Mouse (Mus musculus) bone marrow macrophage, adult 2 months (primary cell): ENCODE data around the gene Adamts17. TPM values are rescaled to one million over a fixed set of nuclear protein-coding genes. Genes with fewer than 3 reads are reported as not detected.

Experiments
- H3K27ac ChIP-seq: 2 replicates; pipeline ENCODE4 v1.5.1; 2012; ENCODE audit warnings: low read depth, low read length; ENCODE audit not compliant: insufficient read depth
- H3K4me1 ChIP-seq: 2 replicates; pipeline ENCODE4 v1.6.1; 2012; ENCODE audit warnings: low read length; ENCODE audit not compliant: control insufficient read depth, insufficient read depth
- H3K4me3 ChIP-seq: 2 replicates; pipeline ENCODE4 v1.5.1; 2012; ENCODE audit warnings: mild to moderate bottlenecking, low read length, moderate library complexity; ENCODE audit not compliant: insufficient read depth
- CTCF ChIP-seq: IDR thresholded peaks from 2 replicates; pipeline ENCODE4 v1.5.1; 2012; ENCODE audit warnings: low read depth, mild to moderate bottlenecking, low read length, moderate library complexity
- POLR2A ChIP-seq: IDR thresholded peaks from 2 replicates; pipeline ENCODE4 v1.6.1; 2012; ENCODE audit warnings: mild to moderate bottlenecking, low read depth, low read length, borderline replicate concordance
- polyA plus RNA-seq: library from polyadenylated mRNA; stranded (reverse); fragments of >200 nt; gene quantifications from 2 replicates; pipeline ENCODE4 v1.2.4, GENCODE M21; 2012; ENCODE audit not compliant: missing spikeins, insufficient read depth, insufficient read length

The Adamts17 gene
- polyA plus RNA-seq, 1 experiment, result not detected

DNA sequence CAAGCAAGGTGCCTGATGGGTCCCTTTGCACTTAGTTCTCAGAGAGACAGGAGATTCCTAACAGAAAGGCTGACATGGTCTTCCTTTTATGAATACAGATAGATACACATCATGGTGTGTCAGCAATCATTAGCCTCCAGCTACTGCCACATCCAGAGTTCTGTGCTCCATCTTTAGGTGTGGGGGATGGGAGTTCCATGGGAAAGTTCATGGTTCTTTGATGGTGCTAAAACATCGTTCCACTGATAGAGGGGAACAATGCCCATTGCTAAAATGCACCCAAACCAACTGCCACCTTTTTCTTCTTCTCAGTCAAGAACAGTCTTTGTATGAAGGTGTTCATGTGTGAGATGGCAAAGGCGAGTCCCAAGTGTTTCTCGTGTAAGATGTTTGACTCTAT is 215.3 kb downstream of the Adamts17 start:
- H3K4me3 ChIP-seq, result no peak overlapping the region
- H3K4me1 ChIP-seq, result peaks cover 9% of the 10 kb centered on the region
- H3K27ac ChIP-seq, result no peak overlapping the region
- TF ChIP-seq POLR2A (no peak), CTCF (no peak)

DNA sequence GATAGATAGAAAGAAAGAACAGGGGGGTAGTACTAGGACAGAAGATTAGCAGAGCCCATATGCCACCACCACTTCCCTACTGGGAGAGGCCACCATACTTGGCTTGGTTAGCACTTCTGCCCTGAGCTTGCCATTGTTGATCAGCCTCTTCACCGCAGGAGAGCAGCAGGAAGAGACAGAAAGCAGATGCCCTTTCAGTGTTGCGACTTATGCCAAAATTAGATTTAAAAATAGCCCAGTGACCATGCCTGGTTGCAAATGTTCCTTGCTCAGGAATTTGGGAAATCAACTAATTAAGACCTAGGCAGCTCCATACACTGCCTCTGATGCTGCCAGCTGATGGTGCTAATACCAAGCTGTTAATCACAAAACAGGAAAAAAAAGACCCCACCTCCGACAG is 216.0 kb downstream of the Adamts17 start:
- peaks cover 9% of the 10 kb centered on the region for H3K4me1 ChIP-seq
- no peak overlapping the region for H3K4me3 ChIP-seq
- no peak overlapping the region for H3K27ac ChIP-seq
- TF ChIP-seq CTCF (no peak), POLR2A (no peak)

DNA sequence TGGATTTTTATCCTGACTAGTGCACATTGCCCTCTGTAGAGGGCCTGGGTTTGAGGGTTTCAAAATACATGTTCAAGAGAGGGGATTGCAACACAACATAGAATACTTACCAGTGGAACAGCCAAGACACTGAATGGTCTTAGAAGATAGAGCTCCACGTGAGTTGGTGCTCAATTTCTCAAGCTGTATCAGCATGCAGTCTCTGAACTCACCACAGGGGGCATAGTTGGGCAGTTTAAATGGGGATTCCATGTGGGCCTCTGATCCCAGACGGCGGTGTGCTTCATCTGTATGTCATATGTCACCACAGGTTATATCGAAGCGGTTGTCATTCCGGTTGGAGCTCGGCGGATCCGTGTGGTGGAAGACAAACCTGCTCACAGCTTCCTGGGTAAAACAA is 222.2 kb downstream of the Adamts17 start:
- TF ChIP-seq POLR2A (no peak), CTCF (no peak)

DNA sequence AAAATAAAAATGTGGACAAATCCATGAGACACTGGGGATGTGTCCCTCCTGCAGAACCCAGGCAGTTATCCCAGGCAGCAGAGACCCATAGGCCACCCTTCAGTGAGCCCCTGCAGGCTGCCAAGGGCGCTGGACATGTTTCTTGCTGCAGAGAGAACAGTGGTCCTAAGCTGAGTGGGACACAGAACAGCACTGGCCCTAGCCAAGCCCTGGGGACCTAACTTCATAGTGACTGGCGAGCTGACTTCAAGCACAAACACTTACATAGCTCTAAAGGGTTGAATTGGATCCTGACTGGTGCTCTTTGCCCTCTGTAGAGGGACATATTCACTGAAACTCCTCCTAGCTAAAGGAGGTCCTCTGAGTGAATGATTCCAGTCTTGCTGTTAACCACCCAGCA is 223.0 kb downstream of the Adamts17 start:
- H3K27ac ChIP-seq, result no peak overlapping the region
- H3K4me3 ChIP-seq, result no peak overlapping the region
- no peaks in the 10 kb centered on the region for H3K4me1 ChIP-seq
- TF ChIP-seq POLR2A (no peak), CTCF (no peak)

More for the DNA sequence above, 222.2 kb downstream of the Adamts17 start:
- Histone ChIP-seq H3K4me1 (no peaks in the 10 kb centered on the region), H3K27ac (no peak overlapping the region), H3K4me3 (no peak overlapping the region)

DNA sequence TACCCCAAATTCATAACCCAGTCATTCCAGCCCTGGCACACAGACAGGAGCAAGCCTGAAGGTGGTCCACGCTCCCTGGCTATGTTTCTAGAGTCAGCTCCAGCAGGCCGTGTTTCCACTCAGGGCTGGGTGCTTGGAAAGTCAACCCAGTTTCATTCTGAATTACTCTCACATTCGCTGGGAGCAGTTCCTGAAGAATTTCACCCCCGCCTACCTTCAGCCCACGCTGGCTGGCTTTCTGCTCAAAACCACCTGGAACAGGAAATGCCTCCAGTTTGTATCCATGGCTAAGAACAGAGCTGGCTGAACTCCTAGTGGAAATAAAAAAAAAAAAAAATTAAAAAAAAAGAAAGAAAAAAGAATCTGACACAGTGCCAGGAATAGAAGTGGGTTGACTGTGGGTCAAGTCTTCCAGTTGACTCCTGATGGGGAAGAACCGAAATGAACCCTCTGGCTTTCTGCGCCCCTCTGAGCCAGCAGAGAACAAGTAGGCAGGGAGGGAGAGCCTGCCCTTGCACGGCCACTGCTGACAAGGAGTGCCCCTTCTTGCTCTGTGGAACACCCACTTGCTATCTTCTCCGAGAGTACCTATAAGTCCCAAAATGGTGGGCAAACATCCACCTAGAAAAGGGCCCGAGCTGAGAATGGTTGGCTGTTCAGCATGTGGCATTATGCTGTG is 225.2 kb downstream of the Adamts17 start:
- Histone ChIP-seq H3K4me1 (no peaks in the 10 kb centered on the region), H3K4me3 (no peak overlapping the region), H3K27ac (no peak overlapping the region)
- TF ChIP-seq CTCF (no peak), POLR2A (no peak)

DNA sequence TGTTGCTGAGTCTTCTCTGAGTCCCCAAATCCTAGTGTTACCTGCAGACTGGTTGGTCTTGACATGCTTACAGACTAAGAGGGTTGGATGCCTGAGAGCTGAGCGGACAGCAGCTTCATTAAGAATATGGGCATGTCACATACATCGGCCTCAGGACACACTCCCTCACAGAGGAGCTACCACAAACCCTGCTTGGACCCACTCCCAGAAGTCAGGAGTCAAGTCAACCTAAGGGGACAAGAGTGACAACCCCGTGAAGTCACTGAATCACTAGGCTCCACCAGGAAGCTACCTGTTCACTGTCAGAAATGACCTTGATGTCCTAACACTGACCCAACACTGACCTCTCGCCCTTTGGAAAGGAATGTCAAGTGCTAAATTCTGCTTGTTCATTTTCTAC is 226.1 kb downstream of the Adamts17 start:
- no peak overlapping the region for H3K27ac ChIP-seq

DNA sequence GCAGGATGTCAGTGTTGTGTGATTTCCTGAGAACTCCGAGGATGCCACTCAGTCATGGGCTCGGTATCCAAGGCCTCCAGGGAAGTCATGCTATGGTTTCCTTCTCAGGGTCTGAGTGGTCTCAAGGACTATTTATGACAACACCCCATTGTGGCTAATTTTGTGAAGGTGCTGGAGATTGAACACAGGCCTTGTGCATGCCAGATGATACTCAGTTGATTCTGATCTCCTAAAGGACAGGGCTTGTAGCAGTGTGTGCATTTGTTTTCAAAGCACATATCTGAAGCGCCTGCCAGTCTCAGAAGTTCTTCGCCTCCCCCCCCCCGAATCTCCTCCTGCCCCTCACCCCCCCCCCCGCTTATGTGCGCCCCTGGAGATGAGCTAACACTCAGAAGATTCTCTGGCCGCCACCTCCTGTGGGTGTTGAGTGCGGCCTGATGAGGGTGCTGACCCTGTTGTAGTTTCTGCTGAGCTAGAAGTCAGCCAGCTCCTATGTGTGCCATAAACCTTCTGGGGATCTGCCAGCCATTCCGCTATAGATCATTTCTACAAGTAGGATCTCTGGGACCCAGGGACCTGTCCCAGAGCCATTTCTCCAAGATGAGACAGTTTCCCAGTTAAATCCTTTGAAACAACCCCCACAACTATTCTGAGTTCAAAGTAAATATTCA is 232.6 kb downstream of the Adamts17 start:
- Histone ChIP-seq H3K27ac (no peak overlapping the region), H3K4me3 (no peak overlapping the region), H3K4me1 (no peaks in the 10 kb centered on the region)
- TF ChIP-seq POLR2A (no peak), CTCF (no peak)

More for the DNA sequence above, 226.1 kb downstream of the Adamts17 start:
- TF ChIP-seq POLR2A, result no peak
- TF ChIP-seq CTCF, result no peak
- no peaks in the 10 kb centered on the region for H3K4me1 ChIP-seq
- no peak overlapping the region for H3K4me3 ChIP-seq

DNA sequence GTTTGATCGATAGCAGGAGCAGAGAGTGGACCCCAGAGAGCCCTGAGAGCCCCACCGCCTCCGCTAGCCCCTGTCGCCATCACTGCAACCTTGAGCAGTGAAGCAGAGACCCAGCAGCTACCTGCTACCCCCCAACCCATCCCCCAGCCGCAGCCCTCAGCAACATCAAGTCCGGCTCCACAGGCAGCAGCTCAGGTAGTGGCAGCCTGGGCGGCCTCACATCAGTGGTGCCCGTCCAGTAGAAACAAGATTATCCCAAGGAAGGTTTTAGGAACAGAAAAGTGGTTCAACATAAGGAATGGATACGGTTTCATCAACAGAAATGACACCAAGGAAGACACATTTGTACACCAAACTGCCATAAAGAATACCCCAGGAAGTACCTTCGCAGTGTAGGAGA is 243.2 kb downstream of the Adamts17 start:
- Histone ChIP-seq H3K4me3 (no peak overlapping the region), H3K27ac (no peak overlapping the region), H3K4me1 (no peaks in the 10 kb centered on the region)
- TF ChIP-seq POLR2A (no peak), CTCF (no peak)

DNA sequence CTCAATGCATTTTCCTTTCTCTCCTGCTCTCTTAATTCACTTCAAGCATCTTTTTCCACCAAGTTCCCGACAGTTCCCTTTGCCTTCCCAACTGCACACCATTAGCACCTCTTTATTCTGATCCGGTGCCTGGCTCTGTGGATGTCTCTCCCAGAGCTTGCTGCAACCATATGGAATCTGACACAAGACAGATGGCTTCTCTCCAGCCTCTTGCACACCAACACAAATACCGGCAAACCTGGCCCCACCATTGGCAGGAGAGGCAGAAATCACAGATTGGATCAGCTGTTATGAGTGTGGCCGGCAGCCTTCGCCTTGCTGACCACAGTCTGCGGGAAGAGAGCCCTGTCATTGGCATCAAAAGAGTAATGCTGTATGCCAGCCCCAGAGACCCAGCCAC is 248.2 kb downstream of the Adamts17 start:
- H3K4me3 ChIP-seq, result no peak overlapping the region
- no peaks in the 10 kb centered on the region for H3K4me1 ChIP-seq
- TF ChIP-seq POLR2A (no peak), CTCF (no peak)
- H3K27ac ChIP-seq, result no peak overlapping the region

DNA sequence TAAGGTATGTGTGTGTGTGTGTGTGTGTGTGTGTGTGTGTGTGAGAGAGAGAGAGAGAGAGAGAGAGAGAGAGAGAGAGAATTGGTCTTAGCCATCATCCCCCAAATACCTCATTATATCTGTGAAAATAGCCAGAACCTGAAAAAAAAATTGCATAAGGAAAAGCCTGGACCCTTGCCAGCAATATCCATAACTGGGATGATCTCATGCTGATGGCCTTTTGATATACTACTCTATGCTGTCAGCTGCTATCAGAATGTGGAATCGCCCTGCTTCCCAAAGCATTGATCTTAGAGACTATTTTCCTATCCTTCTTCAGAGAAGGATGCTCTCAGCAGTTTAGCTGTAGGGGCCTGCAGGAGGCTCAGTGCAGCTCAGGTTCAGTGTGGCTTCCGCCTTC is 257.6 kb downstream of the Adamts17 start:
- Histone ChIP-seq H3K4me1 (no peaks in the 10 kb centered on the region), H3K27ac (no peak overlapping the region), H3K4me3 (no peak overlapping the region)
- TF ChIP-seq CTCF, result no peak
- no peak for TF ChIP-seq POLR2A
